Mouse (Mus musculus): Measurements from ENCODE around the gene Actr8. TPM values are rescaled to one million over a fixed set of nuclear protein-coding genes. Genes with fewer than 3 reads are reported as not detected.

Actr8 gene
- polyA plus RNA-seq, 1 experiment from 2014 or later, result 92.4 TPM

GRCm38 (mm10) chr14:30008733-30009575, 30.8 kb downstream of the Actr8 start, which contains the start of the genes Il17rb and Chdh:
TSS of gene Il17rb (minus strand) at chr14:30008896.
TSS of gene Chdh (plus strand) at chr14:30009023.
- DNase-seq (ENCODE audit: low spot score), result peak; percentile 45
- peaks cover 11% of the 10 kb centered on the region for H3K4me1 ChIP-seq (replicated peaks)
- no peaks in the 10 kb centered on the region for H3K9me3 ChIP-seq
- H3K4me3 ChIP-seq, result peak within 1 kb of the TSS; percentile 61
- no peaks in the 10 kb centered on the region for H3K36me3 ChIP-seq
- H3K27ac ChIP-seq, result peak within 1 kb of the TSS; percentile 37; the same call in 1 of the 2 replicates
- peaks cover 43% of the 10 kb centered on the region for H3K27me3 ChIP-seq (ENCODE audit: insufficient read depth, poor library complexity, severe bottlenecking)
- WGBS, result 9% methylated on average over 54 of the region's 54 CpGs

- H3K27me3 ChIP-seq (ENCODE audit: insufficient read depth, poor library complexity, severe bottlenecking), result peaks cover 43% of the 10 kb centered on the region
- no peaks in the 10 kb centered on the region for H3K36me3 ChIP-seq
- H3K9me3 ChIP-seq, result no peaks in the 10 kb centered on the region
- peaks cover 11% of the 10 kb centered on the region for H3K4me1 ChIP-seq (replicated peaks)
- WGBS, result 73% methylated on average over 10 of the region's 10 CpGs
- no peak overlapping the region for H3K27ac ChIP-seq
- no peak for DNase-seq (ENCODE audit: low spot score)
- H3K4me3 ChIP-seq, result no peak overlapping the region
Measured at GRCm38 (mm10) chr14:30009864-30010560, 31.9 kb downstream of the Actr8 start.

GRCm38 (mm10) chr14:30011886-30012560, 33.9 kb downstream of the Actr8 start:
- no peaks in the 10 kb centered on the region for H3K36me3 ChIP-seq
- 85% methylated on average over 10 of the region's 10 CpGs for WGBS
- peaks cover 40% of the 10 kb centered on the region for H3K27me3 ChIP-seq (ENCODE audit: insufficient read depth, poor library complexity, severe bottlenecking)
- no peak for DNase-seq (ENCODE audit: low spot score)
- H3K9me3 ChIP-seq, result no peaks in the 10 kb centered on the region
- no peak overlapping the region for H3K4me3 ChIP-seq
- H3K4me1 ChIP-seq (replicated peaks), result peaks cover 11% of the 10 kb centered on the region
- no peak overlapping the region for H3K27ac ChIP-seq

- no peaks in the 10 kb centered on the region for H3K4me1 ChIP-seq (replicated peaks)
- WGBS, result 77% methylated on average over 10 of the region's 10 CpGs
- H3K27ac ChIP-seq, result no peak overlapping the region
- no peak overlapping the region for H3K4me3 ChIP-seq
- peaks cover 15% of the 10 kb centered on the region for H3K27me3 ChIP-seq (ENCODE audit: insufficient read depth, poor library complexity, severe bottlenecking)
- H3K9me3 ChIP-seq, result no peaks in the 10 kb centered on the region
- H3K36me3 ChIP-seq, result no peaks in the 10 kb centered on the region
- DNase-seq (ENCODE audit: low spot score), result no peak
Measured at GRCm38 (mm10) chr14:30014487-30014886, 36.4 kb downstream of the Actr8 start.

- Histone ChIP-seq H3K27me3 (ENCODE audit: insufficient read depth, poor library complexity, severe bottlenecking) (peaks cover 10% of the 10 kb centered on the region), H3K9me3 (no peaks in the 10 kb centered on the region), H3K4me1 (replicated peaks) (no peaks in the 10 kb centered on the region), H3K4me3 (no peak overlapping the region), H3K27ac (no peak overlapping the region), H3K36me3 (no peaks in the 10 kb centered on the region)
- 66% methylated on average over 1 of the region's 1 CpGs for WGBS
- no peak for DNase-seq (ENCODE audit: low spot score)
Measured at GRCm38 (mm10) chr14:30015008-30015407, 36.9 kb downstream of the Actr8 start.

GRCm38 (mm10) chr14:30016666-30017065, 38.5 kb downstream of the Actr8 start:
- Histone ChIP-seq H3K36me3 (no peaks in the 10 kb centered on the region), H3K4me1 (replicated peaks) (no peaks in the 10 kb centered on the region), H3K4me3 (no peak overlapping the region), H3K27me3 (ENCODE audit: insufficient read depth, poor library complexity, severe bottlenecking) (no peaks in the 10 kb centered on the region), H3K27ac (no peak overlapping the region), H3K9me3 (no peaks in the 10 kb centered on the region)
- 89% methylated on average over 5 of the region's 5 CpGs for WGBS
- DNase-seq (ENCODE audit: low spot score), result no peak

GRCm38 (mm10) chr14:30017794-30018462, 39.8 kb downstream of the Actr8 start:
- no peaks in the 10 kb centered on the region for H3K4me1 ChIP-seq (replicated peaks)
- no peaks in the 10 kb centered on the region for H3K36me3 ChIP-seq
- WGBS, result 90% methylated on average over 8 of the region's 8 CpGs
- no peak overlapping the region for H3K4me3 ChIP-seq
- DNase-seq (ENCODE audit: low spot score), result no peak
- no peaks in the 10 kb centered on the region for H3K9me3 ChIP-seq
- H3K27ac ChIP-seq, result no peak overlapping the region
- no peaks in the 10 kb centered on the region for H3K27me3 ChIP-seq (ENCODE audit: insufficient read depth, poor library complexity, severe bottlenecking)

GRCm38 (mm10) chr14:30018463-30018801, 40.3 kb downstream of the Actr8 start:
- no peak overlapping the region for H3K4me3 ChIP-seq
- 94% methylated on average over 4 of the region's 4 CpGs for WGBS

GRCm38 (mm10) chr14:30018846-30019245, 40.7 kb downstream of the Actr8 start:
- Histone ChIP-seq H3K36me3 (no peaks in the 10 kb centered on the region), H3K4me3 (no peak overlapping the region), H3K9me3 (no peaks in the 10 kb centered on the region), H3K27me3 (ENCODE audit: insufficient read depth, poor library complexity, severe bottlenecking) (no peaks in the 10 kb centered on the region), H3K4me1 (replicated peaks) (no peaks in the 10 kb centered on the region), H3K27ac (no peak overlapping the region)
- no peak for DNase-seq (ENCODE audit: low spot score)
- 90% methylated on average over 6 of the region's 6 CpGs for WGBS

More at GRCm38 (mm10) chr14:30018463-30018801, 40.3 kb downstream of the Actr8 start:
- Histone ChIP-seq H3K27me3 (ENCODE audit: insufficient read depth, poor library complexity, severe bottlenecking) (no peaks in the 10 kb centered on the region), H3K4me1 (replicated peaks) (no peaks in the 10 kb centered on the region), H3K27ac (no peak overlapping the region), H3K9me3 (no peaks in the 10 kb centered on the region), H3K36me3 (no peaks in the 10 kb centered on the region)
- DNase-seq (ENCODE audit: low spot score), result no peak

- no peak for DNase-seq (ENCODE audit: low spot score)
- H3K27ac ChIP-seq, result no peak overlapping the region
- no peaks in the 10 kb centered on the region for H3K27me3 ChIP-seq (ENCODE audit: insufficient read depth, poor library complexity, severe bottlenecking)
- WGBS, result 90% methylated on average over 8 of the region's 8 CpGs
- H3K36me3 ChIP-seq, result no peaks in the 10 kb centered on the region
- no peak overlapping the region for H3K4me3 ChIP-seq
- no peaks in the 10 kb centered on the region for H3K4me1 ChIP-seq (replicated peaks)
- H3K9me3 ChIP-seq, result no peaks in the 10 kb centered on the region
Measured at GRCm38 (mm10) chr14:30019375-30019774, 41.2 kb downstream of the Actr8 start.

- Histone ChIP-seq H3K27me3 (ENCODE audit: insufficient read depth, poor library complexity, severe bottlenecking) (no peaks in the 10 kb centered on the region), H3K4me3 (no peak overlapping the region), H3K4me1 (replicated peaks) (no peaks in the 10 kb centered on the region), H3K27ac (no peak overlapping the region), H3K36me3 (no peaks in the 10 kb centered on the region), H3K9me3 (no peaks in the 10 kb centered on the region)
- no peak for DNase-seq (ENCODE audit: low spot score)
- 48% methylated on average over 9 of the region's 9 CpGs for WGBS
Measured at GRCm38 (mm10) chr14:30019792-30020575, 41.8 kb downstream of the Actr8 start.

- no peaks in the 10 kb centered on the region for H3K4me1 ChIP-seq (replicated peaks)
- H3K4me3 ChIP-seq, result no peak overlapping the region
- H3K9me3 ChIP-seq, result no peaks in the 10 kb centered on the region
- H3K36me3 ChIP-seq, result no peaks in the 10 kb centered on the region
- DNase-seq (ENCODE audit: low spot score), result no peak
- 92% methylated on average over 6 of the region's 6 CpGs for WGBS
- no peak overlapping the region for H3K27ac ChIP-seq
- H3K27me3 ChIP-seq (ENCODE audit: insufficient read depth, poor library complexity, severe bottlenecking), result no peaks in the 10 kb centered on the region
Measured at GRCm38 (mm10) chr14:30022471-30022870, 44.3 kb downstream of the Actr8 start.

Data from hindbrain, embryonic 10.5 days (tissue).